19 mouse cellular contexts compared by ENCODE assay signal in genomic region chr6:30126060-30126459, GRCm38 (mm10).
DNase-seq lines count a peak whose midpoint lies in the region; ATAC-seq and TF ChIP-seq lines count a peak whose summit lies in the region.
"Had no signal": no experiment of that assay in that cellular context is flagged by ENCODE, and none has a peak within 500 bp of the region (broad histone marks: within the 10 kb centered on the region; RNA-seq: fewer than 3 reads in every experiment).

No protein-coding gene starts in this region.

- DNase-seq in ES-E14 (ENCODE audit: low read depth, low spot score), result no peak
- peak; percentile 70 for DNase-seq in MEL-GATA-1-ER (ENCODE audit: extremely low read depth, low read depth)
- DNase-seq in thymus, postnatal 0 days (ENCODE audit: low spot score), result no peak
- no peak for DNase-seq in spleen, postnatal 14 days (ENCODE audit: low spot score in 2 of 2)
- DNase-seq: cerebellum, adult 18-20 months; cerebellum, adult 9-11 months; cerebellum, postnatal 36 days; gastrocnemius, postnatal 10 days; heart, adult 2 months had no signal

- H3K4me3 ChIP-seq in ES-E14 (ENCODE audit: insufficient read depth in 1 of 2, low read depth in 1 of 2, low read length in 2 of 2, poor library complexity in 1 of 2, severe bottlenecking in 1 of 2), result no peak overlapping the region
- no peak overlapping the region for H3K4me3 ChIP-seq in liver, embryonic 12.5 days
- no peak overlapping the region for H3K4me3 ChIP-seq in liver, embryonic 16.5 days (ENCODE audit: low read depth, low read length)
- no peak overlapping the region for H3K4me3 ChIP-seq in kidney, embryonic 14.5 days (ENCODE audit: low read length)
- H3K4me3 ChIP-seq: embryonic facial prominence, embryonic 13.5 days; heart, adult 2 months; heart, embryonic 12.5 days; hindbrain, embryonic 10.5 days had no signal

- H3K27ac ChIP-seq in ES-E14 (ENCODE audit: insufficient read depth, low read depth, low read length, poor library complexity, severe bottlenecking), result peak overlapping the region; percentile 51; the same call in 1 of the 2 replicates
- peak overlapping the region; percentile 50; the same call in 1 of the 2 replicates for H3K27ac ChIP-seq in liver, embryonic 12.5 days
- H3K27ac ChIP-seq in liver, embryonic 16.5 days (ENCODE audit: low read length), result peak overlapping the region; percentile 24; the same call in 1 of the 2 replicates
- no peak overlapping the region for H3K27ac ChIP-seq in kidney, embryonic 14.5 days (ENCODE audit: low read depth, low read length)
- H3K27ac ChIP-seq: embryonic facial prominence, embryonic 13.5 days; heart, adult 2 months; hindbrain, embryonic 10.5 days; hindbrain, embryonic 14.5 days had no signal

- ATAC-seq in liver, embryonic 12.5 days, result peak; percentile 84
- peak; percentile 72 for ATAC-seq in liver, embryonic 16.5 days (ENCODE audit: low read depth)
- ATAC-seq in kidney, embryonic 14.5 days (ENCODE audit: low FRiP score, low TSS enrichment), result no peak
- ATAC-seq: activated CD4-positive, CD25-positive, alpha-beta regulatory T cell, adult 4 months; forebrain, embryonic 16.5 days had no signal

- peaks cover 13% of the 10 kb centered on the region for H3K36me3 ChIP-seq in ES-E14 (ENCODE audit: control insufficient read depth, insufficient read depth, low read length, poor library complexity, severe bottlenecking)
- peaks cover 74% of the 10 kb centered on the region for H3K36me3 ChIP-seq in liver, embryonic 12.5 days
- H3K36me3 ChIP-seq in liver, embryonic 16.5 days (ENCODE audit: control insufficient read depth, insufficient read depth), result peaks cover 23% of the 10 kb centered on the region
- H3K36me3 ChIP-seq in kidney, embryonic 14.5 days (ENCODE audit: control insufficient read depth, insufficient read depth, low read length), result peaks cover 68% of the 10 kb centered on the region

- H3K9ac ChIP-seq in ES-E14 (ENCODE audit: insufficient read depth, low read depth, low read length, poor library complexity, severe bottlenecking), result peak overlapping the region; percentile 37; the same call in 1 of the 2 replicates
- no peak overlapping the region for H3K9ac ChIP-seq in liver, embryonic 12.5 days
- H3K9ac ChIP-seq in liver, embryonic 16.5 days (ENCODE audit: low read depth, low read length), result no peak overlapping the region
- no peak overlapping the region for H3K9ac ChIP-seq in kidney, embryonic 14.5 days (ENCODE audit: low read depth, low read length)
- H3K9ac ChIP-seq: embryonic facial prominence, embryonic 13.5 days; heart, embryonic 12.5 days; hindbrain, embryonic 14.5 days had no signal

- no peak overlapping the region for H3K4me2 ChIP-seq in liver, embryonic 12.5 days
- no peak overlapping the region for H3K4me2 ChIP-seq in liver, embryonic 16.5 days (ENCODE audit: low read depth, low read length)
- no peak overlapping the region for H3K4me2 ChIP-seq in kidney, embryonic 14.5 days (replicated peaks; ENCODE audit: low read depth, low read length)
- H3K4me2 ChIP-seq: embryonic facial prominence, embryonic 13.5 days; heart, embryonic 12.5 days; hindbrain, embryonic 14.5 days had no signal

- peaks cover 0 to 3% of the 10 kb centered on the region in 2 experiments; a peak in 1 of 4 replicates for H3K4me1 ChIP-seq in ES-E14 (ENCODE audit: control insufficient read depth in 2 of 2, insufficient read depth in 2 of 2, low read length in 2 of 2, poor library complexity in 1 of 2)
- H3K4me1 ChIP-seq in liver, embryonic 12.5 days, result peaks cover 16% of the 10 kb centered on the region; the same call in 1 of the 2 replicates
- H3K4me1 ChIP-seq in liver, embryonic 16.5 days (ENCODE audit: control insufficient read depth, low read depth, low read length), result no peaks in the 10 kb centered on the region
- H3K4me1 ChIP-seq in kidney, embryonic 14.5 days (ENCODE audit: control insufficient read depth, insufficient read depth, low read length), result no peaks in the 10 kb centered on the region
- H3K4me1 ChIP-seq: heart, embryonic 12.5 days; hindbrain, embryonic 10.5 days had no signal

- no peaks in the 10 kb centered on the region for H3K9me3 ChIP-seq in ES-E14 (ENCODE audit: control insufficient read depth, insufficient read depth, low read depth, low read length)
- H3K9me3 ChIP-seq in liver, embryonic 12.5 days (replicated peaks), result no peaks in the 10 kb centered on the region
- no peaks in the 10 kb centered on the region for H3K9me3 ChIP-seq in liver, embryonic 16.5 days (replicated peaks; ENCODE audit: control insufficient read depth, low read length)
- H3K9me3 ChIP-seq in kidney, embryonic 14.5 days (ENCODE audit: control insufficient read depth, low read length), result no peaks in the 10 kb centered on the region
- H3K9me3 ChIP-seq: embryonic facial prominence, embryonic 13.5 days; heart, embryonic 12.5 days; hindbrain, embryonic 10.5 days had no signal

- in situ Hi-C loops in ES-E14 (cut with MboI; ENCODE audit: low sequenced_read_pairs in 2 of 2, unreplicated experiment in 2 of 2), result no loop called here

- no peaks in the 10 kb centered on the region for H3K27me3 ChIP-seq in liver, embryonic 12.5 days (replicated peaks)
- no peaks in the 10 kb centered on the region for H3K27me3 ChIP-seq in liver, embryonic 16.5 days (ENCODE audit: control insufficient read depth, insufficient read depth, low read depth, low read length)
- H3K27me3 ChIP-seq in kidney, embryonic 14.5 days (ENCODE audit: control insufficient read depth, insufficient read depth, low read length), result no peaks in the 10 kb centered on the region
- H3K27me3 ChIP-seq: CH12.LX; embryonic facial prominence, embryonic 13.5 days; heart, embryonic 12.5 days had no signal

- 73% methylated on average over 7 of the region's 7 CpGs for WGBS in liver, embryonic 12.5 days (ENCODE audit: insufficient replicate concordance)
- WGBS in liver, embryonic 16.5 days (ENCODE audit: insufficient replicate concordance), result 66% methylated on average over 7 of the region's 7 CpGs
- WGBS in kidney, embryonic 14.5 days, result 95% methylated on average over 7 of the region's 7 CpGs

TF ChIP-seq in ES-E14, 5 proteins besides CTCF, POLR2A, EP300 and RAD21:
- TF ChIP-seq HCFC1 (IDR thresholded peaks at IDR 0.05; ENCODE audit: borderline replicate concordance, insufficient read depth, low read length) (no peak), MAFK (IDR thresholded peaks at IDR 0.05; ENCODE audit: insufficient read depth, low read depth, low read length) (no peak)
